Mouse (Mus musculus) ES-E14 (cell line): ENCODE measurements at regions not wholly inside any gene's neighbourhood (a gene's known extent, or its start where the extent isn't known, plus 50 kb on each side); places are given as distances from the start of the nearest gene placed in this dataset.

Experiments used
- CHD2 ChIP-seq: IDR thresholded peaks from 2 replicates; pipeline ENCODE4 v1.6.1; 2014; ENCODE audit warnings: mild to moderate bottlenecking, low read depth, low read length, inconsistent platforms
- HCFC1 ChIP-seq: IDR thresholded peaks from 2 replicates; pipeline ENCODE4 v1.6.1; 2012; ENCODE audit warnings: low read length, inconsistent platforms, borderline replicate concordance; ENCODE audit not compliant: insufficient read depth
- MAFK ChIP-seq: IDR thresholded peaks from 2 replicates; pipeline ENCODE4 v1.6.1; 2014; ENCODE audit warnings: mild to moderate bottlenecking, low read depth, low read length, inconsistent platforms; ENCODE audit not compliant: insufficient read depth
- ZC3H11A ChIP-seq: IDR thresholded peaks from 2 replicates; pipeline ENCODE4 v1.6.1; 2012; ENCODE audit warnings: low read depth, mild to moderate bottlenecking, inconsistent platforms, low read length, borderline replicate concordance
- ZNF384 ChIP-seq: IDR thresholded peaks from 2 replicates; pipeline ENCODE4 v1.6.1; 2012; ENCODE audit warnings: low read depth, low read length, inconsistent platforms

DNA sequence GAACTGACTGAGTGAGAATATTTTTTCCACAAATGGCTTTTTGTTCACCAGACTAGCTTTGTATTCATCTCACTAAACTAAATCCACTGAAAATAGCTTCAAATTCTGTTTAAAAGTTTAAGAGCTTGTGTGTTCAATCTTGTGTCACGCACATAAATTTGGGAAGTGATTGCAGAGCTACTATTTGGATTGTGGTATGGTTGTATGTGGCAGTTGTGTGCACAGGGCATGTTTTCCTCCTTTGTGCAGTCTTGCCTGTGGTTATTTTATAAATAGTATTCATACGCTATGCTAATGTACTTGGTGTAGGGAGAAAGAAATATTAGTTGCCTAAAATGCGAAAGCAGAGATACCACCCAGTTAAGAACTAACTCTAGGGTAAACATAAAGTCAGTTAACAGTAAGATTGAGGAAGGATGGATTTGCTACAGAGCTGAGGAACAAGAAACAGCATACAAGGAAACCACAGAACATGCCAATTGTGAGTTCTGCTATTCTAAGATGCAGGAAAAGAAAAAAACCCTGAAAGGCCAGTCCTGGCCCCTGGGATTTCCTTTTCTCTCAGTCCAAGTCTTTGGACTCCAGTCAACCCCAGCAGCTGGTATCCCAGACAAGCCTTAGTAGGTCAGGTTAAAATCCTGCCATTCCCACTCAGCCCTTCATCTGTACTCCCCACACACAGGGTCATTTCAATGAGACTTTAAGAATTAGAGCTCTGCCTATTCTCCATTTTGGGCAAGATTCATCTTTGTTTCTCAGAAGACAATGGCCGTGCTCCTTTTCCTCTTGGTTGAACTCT lies 82.4 kb upstream of the Egfr start:
- no peak for TF ChIP-seq ZC3H11A
- no peak for TF ChIP-seq HCFC1
- TF ChIP-seq CHD2, result no peak
- no peak for TF ChIP-seq ZNF384
- TF ChIP-seq MAFK, result no peak
